Mouse (Mus musculus): Measurements from ENCODE around the gene Cylc2. TPM values are rescaled to one million over a fixed set of nuclear protein-coding genes. Genes with fewer than 3 reads are reported as not detected.

Gene Cylc2
- total RNA-seq (2021), result not detected
- long read RNA-seq, experiment 1, result 0 reads
- long read RNA-seq, experiment 2, result 0 reads

DNA sequence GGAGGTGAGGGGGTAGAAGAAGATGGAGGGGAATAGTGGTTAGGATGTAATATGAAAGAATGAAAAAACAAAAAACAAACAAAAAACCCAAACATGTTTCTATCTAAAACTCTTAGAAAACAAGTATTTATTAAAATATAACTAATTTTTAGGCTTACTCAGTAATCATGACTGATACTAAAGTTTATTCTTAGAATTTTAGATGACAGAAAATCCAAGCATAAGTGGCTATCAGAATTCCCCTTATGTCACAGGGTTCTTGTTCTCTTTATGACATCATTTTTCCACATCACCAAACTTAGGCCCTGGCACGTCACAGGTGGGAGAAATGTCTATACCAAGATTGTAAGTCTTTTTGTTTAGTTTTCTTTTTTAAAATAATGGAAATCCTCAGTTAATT, at the start of gene Cylc2:
Gene Cylc2, plus strand, starts transcription at position 301 of the 400 bp plus-strand sequence.
- DNase-seq (ENCODE audit: low spot score in 2 of 2), result no peak

Data from gastrocnemius, postnatal 4 days (tissue).